Mouse (Mus musculus): Measurements from ENCODE around the gene 1700012B07Rik. TPM values are rescaled to one million over a fixed set of nuclear protein-coding genes. Genes with fewer than 3 reads are reported as not detected.

The 1700012B07Rik gene
- polyA plus RNA-seq, 1 experiment from 2014 or later: not detected

DNA sequence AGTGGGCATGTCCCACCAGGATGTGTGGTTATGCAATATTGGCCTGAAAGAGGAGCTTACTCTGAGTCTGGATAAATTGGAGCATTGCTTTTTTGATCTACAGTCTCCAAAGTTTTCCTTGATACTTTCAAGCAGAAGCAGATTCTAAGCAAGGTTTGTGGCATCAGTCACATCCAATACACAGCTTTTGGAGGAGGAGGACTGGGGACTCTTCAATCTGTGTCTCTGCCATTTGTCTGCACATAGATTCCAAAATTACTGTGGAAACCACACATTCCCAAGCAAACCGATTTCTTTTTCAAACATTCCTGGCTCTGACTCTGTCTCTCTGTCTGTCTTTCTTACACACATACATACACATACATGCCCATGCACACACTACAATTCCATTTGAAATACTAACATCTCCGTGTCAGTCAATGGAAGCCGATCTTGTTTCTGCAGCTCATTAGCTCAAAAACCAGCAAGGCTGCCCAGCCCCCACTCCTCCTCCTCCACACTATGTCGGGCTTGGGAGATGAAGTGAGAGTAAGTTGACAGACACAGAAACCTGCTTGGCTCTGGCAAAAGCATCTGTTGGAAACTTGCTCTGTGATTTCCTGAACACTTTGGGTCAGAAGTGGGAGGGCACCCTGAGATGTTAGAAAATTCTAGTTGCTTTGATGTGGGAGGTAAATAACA, 18.5 kb downstream of the 1700012B07Rik start:
- Histone ChIP-seq H3K27ac (ENCODE audit: low read length) (no peak overlapping the region), H3K27me3 (ENCODE audit: insufficient read depth, low read length) (no peaks in the 10 kb centered on the region), H3K9ac (replicated peaks; ENCODE audit: low read length) (no peak overlapping the region), H3K4me3 (ENCODE audit: low read length) (no peak overlapping the region), H3K4me1 (ENCODE audit: insufficient read depth, low read length) (no peaks in the 10 kb centered on the region), H3K4me2 (replicated peaks; ENCODE audit: low read depth, low read length) (no peak overlapping the region), H3K9me3 (ENCODE audit: low read length) (0 out of 2 replicates have a peak, but pooled peaks cover 12% of the 10 kb centered on the region), H3K36me3 (ENCODE audit: insufficient read depth, low read length) (no peaks in the 10 kb centered on the region)
- ATAC-seq (ENCODE audit: low FRiP score, low TSS enrichment): no peak
- WGBS: 32% methylated on average over 4 of the region's 4 CpGs

DNA sequence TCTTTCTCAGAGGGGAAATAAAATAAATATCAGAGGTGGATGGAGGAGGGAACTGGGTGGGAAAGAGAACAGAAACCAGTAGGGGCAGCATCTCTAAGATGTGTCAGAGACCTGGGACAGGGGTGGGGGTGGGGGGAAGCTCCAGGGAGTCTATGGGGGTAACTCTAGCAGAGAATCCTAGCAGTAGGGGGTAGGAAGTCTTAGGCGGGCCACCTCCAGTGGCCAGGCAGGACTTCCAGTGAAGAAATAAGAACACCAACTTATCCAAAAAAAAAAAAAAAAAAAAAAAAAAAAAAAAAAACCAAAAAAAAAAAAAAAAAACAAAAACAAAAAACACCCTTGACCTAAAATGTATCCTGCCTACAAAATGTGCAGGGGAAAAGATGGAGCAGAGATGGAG, 26.3 kb downstream of the 1700012B07Rik start:
- Histone ChIP-seq H3K36me3 (ENCODE audit: insufficient read depth, low read length) (no peaks in the 10 kb centered on the region), H3K9me3 (ENCODE audit: low read length) (no peaks in the 10 kb centered on the region), H3K27me3 (ENCODE audit: insufficient read depth, low read length) (no peaks in the 10 kb centered on the region), H3K27ac (ENCODE audit: low read length) (no peak overlapping the region), H3K4me1 (ENCODE audit: insufficient read depth, low read length) (no peaks in the 10 kb centered on the region), H3K4me3 (ENCODE audit: low read length) (no peak overlapping the region), H3K9ac (replicated peaks; ENCODE audit: low read length) (no peak overlapping the region), H3K4me2 (replicated peaks; ENCODE audit: low read depth, low read length) (no peak overlapping the region)
- 93% methylated on average over 1 of the region's 1 CpGs for WGBS
- ATAC-seq (ENCODE audit: low FRiP score, low TSS enrichment): no peak

DNA sequence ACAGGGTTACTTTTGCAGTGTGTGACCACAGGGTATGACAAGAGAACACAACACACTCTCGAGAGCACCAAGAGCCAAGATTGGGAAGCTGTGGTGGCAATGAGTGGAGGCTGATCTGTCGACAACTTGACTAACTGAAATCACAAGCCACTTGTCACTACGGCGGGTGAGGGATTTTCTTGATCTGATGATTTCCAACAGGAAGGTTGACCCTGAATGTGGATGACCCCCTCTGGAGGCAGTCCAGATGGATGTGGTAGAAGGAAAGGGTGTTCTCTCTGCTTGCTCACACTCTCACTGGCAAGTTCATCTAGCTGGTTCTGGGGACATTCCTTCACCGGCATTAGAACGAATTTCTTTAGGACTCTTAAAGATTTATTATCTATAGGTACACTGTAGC, 30.3 kb downstream of the 1700012B07Rik start:
- H3K27ac ChIP-seq (ENCODE audit: low read length): no peak overlapping the region
- 77% methylated on average over 6 of the region's 6 CpGs for WGBS
- H3K9ac ChIP-seq (replicated peaks; ENCODE audit: low read length): no peak overlapping the region
- H3K9me3 ChIP-seq (ENCODE audit: low read length): no peaks in the 10 kb centered on the region
- H3K4me3 ChIP-seq (ENCODE audit: low read length): no peak overlapping the region
- no peak for ATAC-seq (ENCODE audit: low FRiP score, low TSS enrichment)
- no peaks in the 10 kb centered on the region for H3K4me1 ChIP-seq (ENCODE audit: insufficient read depth, low read length)
- no peaks in the 10 kb centered on the region for H3K27me3 ChIP-seq (ENCODE audit: insufficient read depth, low read length)
- H3K36me3 ChIP-seq (ENCODE audit: insufficient read depth, low read length): no peaks in the 10 kb centered on the region
- no peak overlapping the region for H3K4me2 ChIP-seq (replicated peaks; ENCODE audit: low read depth, low read length)

DNA sequence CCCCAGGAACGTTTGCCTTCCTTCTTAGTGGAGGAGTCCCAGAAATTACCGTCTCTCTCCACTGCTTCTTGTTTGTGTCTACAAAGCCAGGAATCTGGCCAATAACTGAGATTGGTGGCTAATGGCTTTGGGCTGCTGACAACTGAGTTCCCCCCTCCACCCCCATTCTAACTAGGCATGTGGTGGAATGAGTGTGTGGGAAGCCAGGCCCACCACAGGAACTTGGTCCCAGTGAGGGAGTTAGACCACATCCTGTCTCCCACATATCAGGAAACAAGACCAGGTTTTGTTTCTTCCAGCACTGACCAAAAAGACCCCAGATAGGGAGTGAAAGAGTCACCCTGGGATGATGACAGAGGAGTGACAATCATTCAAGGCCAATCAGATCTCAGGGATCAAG, 32.3 kb downstream of the 1700012B07Rik start:
- no peaks in the 10 kb centered on the region for H3K4me1 ChIP-seq (ENCODE audit: insufficient read depth, low read length)
- no peak overlapping the region for H3K9ac ChIP-seq (replicated peaks; ENCODE audit: low read length)
- H3K36me3 ChIP-seq (ENCODE audit: insufficient read depth, low read length): no peaks in the 10 kb centered on the region
- no peak for ATAC-seq (ENCODE audit: low FRiP score, low TSS enrichment)
- H3K27ac ChIP-seq (ENCODE audit: low read length): no peak overlapping the region
- H3K4me3 ChIP-seq (ENCODE audit: low read length): no peak overlapping the region
- H3K4me2 ChIP-seq (replicated peaks; ENCODE audit: low read depth, low read length): no peak overlapping the region
- no peaks in the 10 kb centered on the region for H3K27me3 ChIP-seq (ENCODE audit: insufficient read depth, low read length)
- H3K9me3 ChIP-seq (ENCODE audit: low read length): no peaks in the 10 kb centered on the region
- WGBS: 66% methylated on average over 2 of the region's 2 CpGs

DNA sequence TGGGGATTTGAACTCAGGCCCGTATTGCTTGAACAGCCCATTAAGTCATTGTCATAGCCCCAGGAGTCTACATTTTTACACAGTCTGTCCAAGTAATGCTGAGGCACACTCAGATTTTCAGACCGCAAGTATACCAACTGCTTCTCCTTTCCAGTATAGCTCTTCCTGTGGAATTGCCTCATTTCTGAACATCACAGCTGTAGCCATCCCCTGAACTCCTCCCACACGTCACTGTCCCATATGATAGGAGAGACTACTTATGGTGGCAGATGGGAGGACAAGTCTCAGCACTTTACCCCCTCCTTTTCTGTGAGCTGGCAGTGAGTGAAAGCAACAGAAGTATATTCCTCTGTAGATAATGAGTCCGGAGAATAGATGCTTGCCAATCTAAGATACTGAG, 34.3 kb downstream of the 1700012B07Rik start:
- ATAC-seq (ENCODE audit: low FRiP score, low TSS enrichment): no peak
- Histone ChIP-seq H3K9ac (replicated peaks; ENCODE audit: low read length) (no peak overlapping the region), H3K27ac (ENCODE audit: low read length) (no peak overlapping the region), H3K4me3 (ENCODE audit: low read length) (no peak overlapping the region), H3K4me2 (replicated peaks; ENCODE audit: low read depth, low read length) (no peak overlapping the region), H3K36me3 (ENCODE audit: insufficient read depth, low read length) (no peaks in the 10 kb centered on the region), H3K4me1 (ENCODE audit: insufficient read depth, low read length) (no peaks in the 10 kb centered on the region), H3K27me3 (ENCODE audit: insufficient read depth, low read length) (no peaks in the 10 kb centered on the region), H3K9me3 (ENCODE audit: low read length) (no peaks in the 10 kb centered on the region)
- 88% methylated on average over 4 of the region's 4 CpGs for WGBS

DNA sequence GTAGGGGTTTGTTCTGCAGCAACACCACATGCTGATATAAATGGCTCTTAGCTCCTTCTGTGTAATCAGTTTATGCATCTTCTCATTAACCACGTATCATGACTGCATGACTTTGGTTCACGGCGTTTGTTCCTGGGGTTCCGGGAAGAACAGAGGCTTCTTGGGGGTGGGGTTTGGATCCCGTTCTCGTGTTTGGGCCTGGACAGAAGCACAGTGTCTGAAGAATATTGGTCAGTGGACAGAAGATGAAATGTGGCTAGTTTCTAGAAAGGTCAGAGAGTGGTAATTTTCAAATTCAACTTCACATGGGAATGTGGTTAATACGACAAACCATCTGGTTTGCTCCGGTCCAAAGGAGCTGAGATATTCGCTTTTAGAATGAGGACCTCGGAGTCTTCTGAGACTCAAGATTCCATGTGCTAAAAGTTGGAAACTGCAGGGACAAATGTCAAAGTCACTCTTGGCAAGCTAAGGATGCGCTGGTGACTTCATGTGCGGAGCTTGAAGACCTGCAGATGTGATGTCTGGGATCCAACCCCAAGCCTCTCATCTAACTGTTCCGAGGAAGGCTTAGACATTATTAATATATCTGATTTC, 35.3 kb downstream of the 1700012B07Rik start:
- Histone ChIP-seq H3K36me3 (ENCODE audit: insufficient read depth, low read length) (no peaks in the 10 kb centered on the region), H3K4me2 (replicated peaks; ENCODE audit: low read depth, low read length) (no peak overlapping the region), H3K27ac (ENCODE audit: low read length) (no peak overlapping the region), H3K27me3 (ENCODE audit: insufficient read depth, low read length) (no peaks in the 10 kb centered on the region), H3K4me3 (ENCODE audit: low read length) (no peak overlapping the region), H3K4me1 (ENCODE audit: insufficient read depth, low read length) (no peaks in the 10 kb centered on the region), H3K9ac (replicated peaks; ENCODE audit: low read length) (no peak overlapping the region), H3K9me3 (ENCODE audit: low read length) (no peaks in the 10 kb centered on the region)
- ATAC-seq (ENCODE audit: low FRiP score, low TSS enrichment): no peak
- 84% methylated on average over 13 of the region's 13 CpGs for WGBS

DNA sequence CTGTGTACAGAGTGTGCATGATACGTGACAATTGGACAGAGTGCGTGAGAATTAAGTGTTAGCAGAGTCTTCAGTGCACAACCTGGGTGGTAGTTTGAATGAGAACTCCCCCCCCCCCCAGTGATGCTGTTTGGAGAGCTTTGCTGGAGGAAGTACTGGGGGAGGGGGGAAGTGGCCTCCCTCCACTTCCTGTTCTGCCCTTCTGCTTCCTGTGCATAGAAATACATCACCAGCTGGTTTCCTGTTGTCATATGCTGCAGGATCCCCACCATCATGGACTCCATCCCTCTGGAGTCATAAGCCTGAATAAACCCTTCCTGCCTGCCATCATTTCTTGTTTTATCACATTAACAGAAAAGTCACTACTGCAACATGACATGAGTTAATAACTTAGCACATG, 35.9 kb downstream of the 1700012B07Rik start:
- no peak for ATAC-seq (ENCODE audit: low FRiP score, low TSS enrichment)

DNA sequence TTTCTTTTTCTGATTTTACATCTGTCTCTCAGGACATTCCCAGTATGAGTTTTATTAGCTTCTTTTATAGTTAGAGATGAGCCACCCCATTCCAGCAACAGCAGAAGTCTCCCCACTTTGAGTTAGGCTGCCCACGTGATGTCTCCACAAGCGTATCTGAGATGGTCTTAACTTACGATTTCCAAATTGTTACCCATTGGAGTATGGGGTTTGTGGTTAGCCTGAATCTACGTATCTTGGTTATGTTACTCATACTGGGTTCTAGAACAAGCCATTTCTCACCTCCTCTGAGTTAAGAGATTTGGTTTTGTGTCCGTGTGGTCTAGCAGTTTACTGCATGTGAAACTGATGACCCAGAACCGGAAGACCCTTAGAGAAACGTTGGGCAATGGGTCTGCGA, 37.6 kb downstream of the 1700012B07Rik start:
- H3K4me1 ChIP-seq (ENCODE audit: insufficient read depth, low read length): no peaks in the 10 kb centered on the region
- H3K4me3 ChIP-seq (ENCODE audit: low read length): no peak overlapping the region
- WGBS: 75% methylated on average over 8 of the region's 8 CpGs
- no peak overlapping the region for H3K9ac ChIP-seq (replicated peaks; ENCODE audit: low read length)
- H3K27me3 ChIP-seq (ENCODE audit: insufficient read depth, low read length): no peaks in the 10 kb centered on the region
- no peaks in the 10 kb centered on the region for H3K9me3 ChIP-seq (ENCODE audit: low read length)
- ATAC-seq (ENCODE audit: low FRiP score, low TSS enrichment): no peak
- H3K27ac ChIP-seq (ENCODE audit: low read length): no peak overlapping the region
- no peaks in the 10 kb centered on the region for H3K36me3 ChIP-seq (ENCODE audit: insufficient read depth, low read length)
- no peak overlapping the region for H3K4me2 ChIP-seq (replicated peaks; ENCODE audit: low read depth, low read length)

More for the DNA sequence above, 35.9 kb downstream of the 1700012B07Rik start:
- Histone ChIP-seq H3K27ac (ENCODE audit: low read length) (no peak overlapping the region), H3K27me3 (ENCODE audit: insufficient read depth, low read length) (no peaks in the 10 kb centered on the region), H3K4me1 (ENCODE audit: insufficient read depth, low read length) (no peaks in the 10 kb centered on the region), H3K4me2 (replicated peaks; ENCODE audit: low read depth, low read length) (no peak overlapping the region), H3K9ac (replicated peaks; ENCODE audit: low read length) (no peak overlapping the region), H3K4me3 (ENCODE audit: low read length) (no peak overlapping the region), H3K36me3 (ENCODE audit: insufficient read depth, low read length) (no peaks in the 10 kb centered on the region), H3K9me3 (ENCODE audit: low read length) (no peaks in the 10 kb centered on the region)
- 90% methylated on average over 2 of the region's 2 CpGs for WGBS

DNA sequence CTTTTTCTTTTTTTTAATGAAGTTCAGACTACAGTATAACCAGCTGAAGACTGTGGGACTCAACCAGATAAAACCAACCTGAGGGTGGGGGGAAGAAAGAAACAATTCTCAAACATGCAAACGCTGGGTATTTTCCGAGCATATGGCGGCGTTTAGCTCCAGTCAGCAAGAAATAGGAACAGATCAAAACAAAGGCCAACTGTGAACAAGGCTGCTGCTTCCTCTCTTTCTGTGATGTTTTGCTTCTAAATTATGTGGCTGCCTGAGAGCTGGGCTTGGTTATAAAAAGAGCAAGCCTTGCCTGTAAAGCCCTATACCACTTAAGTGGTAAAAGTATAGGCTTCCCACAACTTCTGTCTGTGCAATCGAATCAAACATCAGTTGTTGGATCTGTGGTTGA, 42.5 kb downstream of the 1700012B07Rik start:
- 77% methylated on average over 5 of the region's 5 CpGs for WGBS
- Histone ChIP-seq H3K27me3 (ENCODE audit: insufficient read depth, low read length) (no peaks in the 10 kb centered on the region), H3K36me3 (ENCODE audit: insufficient read depth, low read length) (no peaks in the 10 kb centered on the region), H3K9ac (replicated peaks; ENCODE audit: low read length) (no peak overlapping the region), H3K4me1 (ENCODE audit: insufficient read depth, low read length) (no peaks in the 10 kb centered on the region), H3K27ac (ENCODE audit: low read length) (no peak overlapping the region), H3K4me2 (replicated peaks; ENCODE audit: low read depth, low read length) (no peak overlapping the region), H3K9me3 (ENCODE audit: low read length) (no peaks in the 10 kb centered on the region), H3K4me3 (ENCODE audit: low read length) (no peak overlapping the region)
- ATAC-seq (ENCODE audit: low FRiP score, low TSS enrichment): no peak

DNA sequence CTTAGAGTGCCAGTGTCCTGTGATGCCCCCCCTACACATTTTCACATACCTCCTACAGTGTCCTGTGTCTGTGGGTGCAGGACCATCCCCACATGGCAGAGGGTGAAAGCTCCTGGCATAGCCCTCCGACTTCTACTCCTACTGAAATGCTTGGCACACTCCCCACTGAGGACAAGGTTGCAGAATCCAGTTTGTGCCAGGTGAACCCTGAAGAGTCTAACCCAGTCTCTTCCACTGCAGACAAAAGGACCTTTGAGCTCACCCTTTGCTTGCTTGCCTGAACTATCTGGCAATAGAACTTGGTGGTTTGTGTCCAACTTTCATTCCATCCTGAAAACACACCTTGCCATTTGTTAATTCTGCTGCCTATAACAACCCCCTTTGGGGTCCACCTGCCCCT, 56.5 kb downstream of the 1700012B07Rik start:
- Histone ChIP-seq H3K9ac (replicated peaks; ENCODE audit: low read length) (no peak overlapping the region), H3K9me3 (ENCODE audit: low read length) (no peaks in the 10 kb centered on the region), H3K36me3 (ENCODE audit: insufficient read depth, low read length) (no peaks in the 10 kb centered on the region), H3K4me3 (ENCODE audit: low read length) (no peak overlapping the region), H3K27ac (ENCODE audit: low read length) (no peak overlapping the region), H3K4me1 (ENCODE audit: insufficient read depth, low read length) (no peaks in the 10 kb centered on the region), H3K4me2 (replicated peaks; ENCODE audit: low read depth, low read length) (no peak overlapping the region), H3K27me3 (ENCODE audit: insufficient read depth, low read length) (no peaks in the 10 kb centered on the region)
- no peak for ATAC-seq (ENCODE audit: low FRiP score, low TSS enrichment)
- WGBS: 80% methylated on average over 1 of the region's 1 CpGs
